Mouse (Mus musculus) adrenal gland, postnatal 14 days (tissue): ENCODE measurements around the gene Gas2. TPM values are rescaled to one million over a fixed set of nuclear protein-coding genes. Genes with fewer than 3 reads are reported as not detected.

ENCODE experiments used
- total RNA-seq: library from RNA; stranded (reverse); gene quantifications from 2 replicates; pipeline ENCODE4 v1.2.3, GENCODE M21; 2021

The Gas2 gene
- total RNA-seq, 1 experiment from 2014 or later: 31.3 TPM

Other genes starting within 250 kb of the Gas2 start
- gene Slc17a6, start 240.0 kb upstream of the Gas2 start, total RNA-seq: 0.53 and 0.56 TPM in 2 replicates
- 8.6 and 9.2 TPM in 2 replicates for gene Fancf, start 252 bp downstream of the Gas2 start, total RNA-seq
- gene Svip, start 144.0 kb downstream of the Gas2 start, total RNA-seq: 18.0 TPM in 2 replicates
- gene 1700015G11Rik, start 153.7 kb downstream of the Gas2 start, total RNA-seq: not detected in 2 replicates